Mouse (Mus musculus) kidney, embryonic 15.5 days (tissue): ENCODE data around the gene Tmem143. TPM values are rescaled to one million over a fixed set of nuclear protein-coding genes. Genes with fewer than 3 reads are reported as not detected.
"Not testable (repeated sequence)": the region's sequence is repeated elsewhere in the genome, so short reads cannot be mapped to it uniquely, and the experiment has no call there.

ENCODE experiments used
- ATAC-seq: fragments of 200-750 bp; cut with Nextera tagmentation; replicated peaks from 2 replicates; pipeline ENCODE4 v1.8.0; 2017; ENCODE audit warnings: moderate TSS enrichment; ENCODE audit not compliant: low FRiP score
- H3K27ac ChIP-seq: fragments of 300-500 bp; sonication (generic); 2 replicates; pipeline ENCODE4 v1.5.1; 2015; ENCODE audit warnings: mild to moderate bottlenecking, inconsistent platforms
- H3K27me3 ChIP-seq: fragments of 300-500 bp; sonication (generic); 2 replicates; pipeline ENCODE4 v1.6.1; 2015; ENCODE audit warnings: inconsistent platforms
- H3K36me3 ChIP-seq: fragments of 300-500 bp; sonication (generic); 2 replicates; pipeline ENCODE4 v1.6.1; 2015; ENCODE audit warnings: inconsistent platforms
- H3K4me1 ChIP-seq: fragments of 300-500 bp; sonication (generic); 2 replicates; pipeline ENCODE4 v1.6.1; 2015; ENCODE audit warnings: inconsistent platforms
- H3K4me2 ChIP-seq: fragments of 300-500 bp; sonication (generic); 2 replicates; pipeline ENCODE4 v1.6.1; 2015; ENCODE audit warnings: moderate library complexity, mild to moderate bottlenecking, inconsistent platforms
- H3K4me3 ChIP-seq: fragments of 300-500 bp; sonication (generic); replicated peaks from 2 replicates; pipeline ENCODE4 v1.5.1; 2015; ENCODE audit warnings: mild to moderate bottlenecking, inconsistent platforms
- H3K9ac ChIP-seq: fragments of 300-500 bp; sonication (generic); 2 replicates; pipeline ENCODE4 v1.6.1; 2015; ENCODE audit warnings: mild to moderate bottlenecking, inconsistent platforms
- H3K9me3 ChIP-seq: fragments of 300-500 bp; sonication (generic); replicated peaks from 2 replicates; pipeline ENCODE4 v1.6.1; 2016; ENCODE audit warnings: inconsistent platforms
- WGBS: fragments of 180-500 bp; shearing (Covaris S2); methylation state at CpG from one replicate; pipeline ENCODE4 v1.1.7; 2015; ENCODE audit warnings: mixed read lengths; 5-methylcytosine and 5-hydroxymethylcytosine counted together
- polyA plus RNA-seq: library from polyadenylated mRNA; unstranded; fragments of >200 nt; fragmentation: Nextera tagmentation; extraction: Ambion mirVana; gene quantifications from 2 replicates; pipeline ENCODE4 v1.2.1, GENCODE M21; 2015

Gene Tmem143
- polyA plus RNA-seq, 1 experiment from 2014 or later: 6.2 TPM

DNA sequence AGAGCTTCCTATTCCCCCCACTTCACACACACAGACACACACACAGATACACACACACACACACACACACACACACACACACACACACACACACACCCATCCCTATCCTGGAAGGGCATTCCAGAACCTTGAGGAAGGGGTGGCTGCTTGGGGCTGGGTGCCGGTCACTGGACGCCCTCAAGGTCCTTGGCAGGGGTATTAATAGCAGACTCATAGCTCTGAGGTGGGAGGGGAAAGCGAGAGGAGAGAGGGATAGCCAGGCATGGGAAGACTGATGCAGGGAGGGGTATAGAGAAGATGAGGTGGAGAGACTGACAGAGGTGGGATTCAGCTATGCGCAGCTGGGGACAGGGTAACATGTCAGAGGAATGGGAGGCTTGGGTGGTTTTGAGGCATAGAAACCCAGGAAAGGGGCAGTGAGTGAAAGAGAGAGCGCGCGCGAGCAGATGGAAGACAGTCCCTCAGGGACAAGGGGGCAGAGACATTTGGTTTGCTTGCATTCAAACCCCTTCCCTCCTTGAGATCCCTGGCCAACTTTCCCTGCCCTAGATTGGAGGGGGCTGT is 27.6 kb upstream of the Tmem143 start:
- Histone ChIP-seq H3K4me3 (peak overlapping the region; percentile 25), H3K9ac (no peak overlapping the region), H3K4me1 (peaks cover 56% of the 10 kb centered on the region), H3K27me3 (peaks cover 53% of the 10 kb centered on the region), H3K9me3 (no peaks in the 10 kb centered on the region), H3K27ac (no peak overlapping the region), H3K4me2 (peak overlapping the region; percentile 52), H3K36me3 (peaks cover 5% of the 10 kb centered on the region; the same call in 1 of the 2 replicates)
- no peak for ATAC-seq
- 11% methylated on average over 8 of the region's 8 CpGs for WGBS

DNA sequence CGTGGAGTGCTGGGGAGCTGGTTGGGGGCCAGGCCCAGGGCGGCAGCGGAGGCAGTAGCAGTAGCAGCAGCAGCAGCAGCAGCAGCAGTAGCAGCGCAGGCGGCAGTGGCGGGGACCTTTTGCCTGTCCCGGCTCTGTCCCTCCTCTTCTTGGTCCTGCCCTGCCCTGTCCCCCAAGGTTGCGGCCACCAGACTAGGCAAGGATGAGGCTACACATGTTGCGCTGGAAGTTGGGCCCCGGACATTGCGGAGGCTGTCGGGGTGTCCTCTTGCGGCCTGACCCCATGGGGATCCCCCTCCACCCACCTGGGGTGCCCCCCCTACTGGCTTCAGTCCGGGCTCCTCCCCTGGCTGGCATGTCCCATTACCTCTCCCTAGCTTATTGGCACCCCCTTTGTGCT is 27.0 kb upstream of the Tmem143 start:
- WGBS: 1% methylated on average over 14 of the region's 14 CpGs
- H3K4me1 ChIP-seq: peaks cover 62% of the 10 kb centered on the region
- H3K9ac ChIP-seq: no peak overlapping the region

DNA sequence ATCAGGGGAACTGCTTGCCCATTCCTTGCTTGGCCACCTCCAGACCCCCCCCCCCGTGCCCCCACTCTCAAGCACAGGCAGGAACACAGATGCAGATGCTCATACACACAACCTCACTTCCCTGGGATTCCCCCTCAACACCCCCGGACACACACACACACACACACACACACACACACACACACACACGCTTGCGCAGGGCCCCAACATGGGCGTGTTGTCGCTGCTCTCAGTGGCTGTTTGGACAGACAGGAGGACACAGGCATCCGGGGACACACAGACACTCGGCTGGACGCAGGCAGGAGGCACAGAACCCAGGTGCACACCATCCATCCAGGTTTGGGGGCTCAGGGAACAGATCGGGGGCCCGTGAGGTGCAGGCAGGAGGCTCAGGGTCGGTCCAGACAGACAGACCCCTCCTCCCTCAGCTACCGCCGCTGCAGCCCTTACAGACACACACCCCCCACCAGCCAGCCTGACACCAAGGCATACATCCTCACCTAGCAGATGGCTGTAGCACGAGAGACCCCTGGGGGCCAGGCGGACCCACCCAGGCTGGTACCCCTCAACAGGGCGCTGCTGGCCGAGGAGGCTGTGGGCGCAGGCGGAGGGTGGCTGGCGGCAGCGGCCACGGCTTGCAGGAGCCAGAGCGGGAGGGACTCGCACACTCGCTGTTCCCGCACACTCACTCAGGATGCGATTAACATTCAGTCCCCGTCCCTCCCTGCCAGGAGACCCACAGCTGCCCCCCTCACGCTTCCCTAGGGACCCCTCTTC is 26.3 kb upstream of the Tmem143 start:
- peak overlapping the region; percentile 52 for H3K4me2 ChIP-seq
- no peaks in the 10 kb centered on the region for H3K9me3 ChIP-seq
- ATAC-seq: no peak
- peaks cover 17% of the 10 kb centered on the region for H3K36me3 ChIP-seq
- 0 out of 2 replicates have a peak overlapping the region, but pooled peaks have one; percentile 35 for H3K9ac ChIP-seq
- H3K4me1 ChIP-seq: peaks cover 67% of the 10 kb centered on the region
- WGBS: 1% methylated on average over 30 of the region's 30 CpGs
- peaks cover 53% of the 10 kb centered on the region for H3K27me3 ChIP-seq
- H3K4me3 ChIP-seq: peak overlapping the region; percentile 25
- no peak overlapping the region for H3K27ac ChIP-seq

More for the DNA sequence above, 27.0 kb upstream of the Tmem143 start:
- no peak for ATAC-seq
- Histone ChIP-seq H3K36me3 (peaks cover 11% of the 10 kb centered on the region), H3K27ac (no peak overlapping the region), H3K4me3 (peak overlapping the region; percentile 25), H3K4me2 (peak overlapping the region; percentile 52), H3K9me3 (no peaks in the 10 kb centered on the region), H3K27me3 (peaks cover 53% of the 10 kb centered on the region)

DNA sequence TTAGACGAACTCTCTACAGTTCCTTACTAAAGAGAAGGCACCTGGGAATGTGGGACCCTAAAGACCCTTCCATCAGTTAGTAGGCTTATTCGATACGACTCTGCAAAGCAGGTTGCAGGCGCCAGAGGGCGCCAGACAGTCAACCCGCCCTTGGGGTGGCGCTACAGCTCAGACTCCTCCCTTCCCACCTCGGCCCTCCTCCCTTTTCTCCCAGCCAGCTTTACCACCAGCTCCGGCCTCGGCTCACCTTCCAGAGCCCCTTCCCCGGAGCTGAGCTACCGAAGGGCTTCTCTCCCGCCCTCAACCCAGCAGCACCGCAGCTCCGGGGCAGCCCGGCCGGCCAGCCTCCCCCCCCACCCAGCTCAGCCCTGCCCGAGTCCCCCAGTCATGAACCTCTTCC is 24.1 kb upstream of the Tmem143 start, which contains the start of gene Kdelr1:
Gene Kdelr1, plus strand, starts transcription at position 149 of the 400 bp plus-strand sequence.
- H3K4me3 ChIP-seq: peak within 1 kb of the TSS; percentile 86
- H3K27ac ChIP-seq: peak within 1 kb of the TSS; percentile 95
- H3K4me2 ChIP-seq: peak within 1 kb of the TSS; percentile 69
- peaks cover 46% of the 10 kb centered on the region for H3K27me3 ChIP-seq
- peaks cover 39% of the 10 kb centered on the region for H3K36me3 ChIP-seq
- peaks cover 55% of the 10 kb centered on the region for H3K4me1 ChIP-seq
- ATAC-seq: peak; percentile 84
- no peaks in the 10 kb centered on the region for H3K9me3 ChIP-seq
- peak within 1 kb of the TSS; percentile 99 for H3K9ac ChIP-seq
- 0% methylated on average over 18 of the region's 18 CpGs for WGBS

DNA sequence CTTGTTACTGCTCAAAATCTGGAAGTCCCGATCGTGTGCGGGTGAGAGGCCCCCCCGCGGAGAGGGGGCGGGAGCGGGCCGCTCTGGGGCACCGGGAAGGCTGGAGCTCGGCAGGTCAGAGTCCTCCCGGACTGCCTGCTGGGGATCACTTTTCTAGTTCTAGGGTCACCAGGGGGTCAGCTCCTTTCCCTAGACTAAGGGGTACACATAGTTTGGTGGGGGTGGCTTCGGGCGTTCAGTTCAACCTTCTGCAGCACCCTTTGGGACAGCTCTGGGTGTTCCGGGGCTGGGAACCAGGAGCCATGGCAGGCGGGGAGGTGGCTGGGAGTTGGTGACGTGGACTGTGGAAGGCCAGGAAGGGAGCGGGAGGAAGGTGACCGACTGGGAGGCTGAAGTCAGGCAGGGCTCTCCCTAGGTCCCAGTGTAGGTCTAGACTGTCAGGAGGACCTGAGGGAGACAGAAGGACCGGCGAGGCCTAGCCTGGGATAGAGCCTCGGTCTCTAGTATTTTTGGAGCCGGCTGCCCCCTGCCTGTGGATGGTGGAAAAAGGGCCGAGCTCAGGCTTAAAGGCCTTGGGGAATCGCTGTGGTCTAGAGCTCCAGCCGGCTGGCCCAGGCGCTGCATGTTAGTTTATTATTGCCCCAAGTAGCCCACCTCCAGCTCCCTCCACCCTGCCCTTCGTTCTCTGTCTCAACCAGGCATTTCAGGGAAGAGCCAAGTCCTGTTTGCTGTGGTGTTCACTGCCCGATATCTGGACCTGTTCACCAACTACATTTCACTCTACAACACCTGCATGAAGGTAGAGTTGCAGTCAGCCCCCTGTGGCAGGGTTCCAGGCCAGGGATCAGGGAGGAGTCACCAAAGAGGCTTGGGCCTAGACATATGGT is 23.4 kb upstream of the Tmem143 start:
- peaks cover 44% of the 10 kb centered on the region for H3K36me3 ChIP-seq
- H3K9ac ChIP-seq: peak overlapping the region; percentile 99
- peaks cover 48% of the 10 kb centered on the region for H3K4me1 ChIP-seq
- 2% methylated on average over 28 of the region's 28 CpGs for WGBS
- peaks cover 39% of the 10 kb centered on the region for H3K27me3 ChIP-seq
- peak overlapping the region; percentile 69 for H3K4me2 ChIP-seq
- H3K4me3 ChIP-seq: peak overlapping the region; percentile 86
- peak; percentile 47 for ATAC-seq
- H3K27ac ChIP-seq: peak overlapping the region; percentile 95
- no peaks in the 10 kb centered on the region for H3K9me3 ChIP-seq

- no peak for ATAC-seq
- Histone ChIP-seq H3K27ac (no peak overlapping the region), H3K9ac (no peak overlapping the region), H3K4me3 (no peak overlapping the region), H3K36me3 (peaks cover 80% of the 10 kb centered on the region), H3K4me2 (no peak overlapping the region), H3K4me1 (peaks cover 22% of the 10 kb centered on the region), H3K9me3 (no peaks in the 10 kb centered on the region), H3K27me3 (peaks cover 3% of the 10 kb centered on the region; the same call in 1 of the 2 replicates)
- 93% methylated on average over 7 of the region's 7 CpGs for WGBS
Observed at GRCm38 (mm10) chr7:45876895-45877294, 19.8 kb upstream of the Tmem143 start.

- not testable (repeated sequence) for H3K9ac ChIP-seq, ATAC-seq, H3K27ac ChIP-seq, H3K4me3 ChIP-seq, H3K27me3 ChIP-seq, H3K9me3 ChIP-seq, H3K4me2 ChIP-seq
- WGBS: 90% methylated on average over 1 of the region's 1 CpGs
- Histone ChIP-seq H3K36me3 (peaks cover 94% of the 10 kb centered on the region), H3K4me1 (peaks cover 22% of the 10 kb centered on the region)
Observed at GRCm38 (mm10) chr7:45878278-45878677, 18.5 kb upstream of the Tmem143 start, which contains the start of gene Grin2d. Gene Grin2d, minus strand, starts transcription at chr7:45878378.

DNA sequence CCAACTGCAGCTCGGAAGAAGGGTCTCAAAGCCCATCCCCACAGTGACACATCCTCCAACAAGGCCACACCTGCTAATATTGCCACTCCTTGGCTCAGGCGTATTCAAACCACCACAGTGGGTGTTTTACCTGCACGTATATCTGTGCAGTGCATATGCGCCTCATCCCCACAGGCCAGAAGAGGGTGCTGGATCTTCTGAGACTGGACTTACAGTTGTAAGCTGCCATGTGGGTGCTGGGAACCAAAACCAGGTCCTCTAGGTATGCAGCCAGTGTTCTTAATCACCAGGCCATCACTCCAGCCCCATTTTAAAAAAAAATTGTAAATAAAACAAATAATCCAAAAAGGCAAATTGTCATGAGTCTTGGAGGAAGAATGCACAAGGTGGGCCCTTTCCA is 16.2 kb upstream of the Tmem143 start:
- no peak overlapping the region for H3K4me3 ChIP-seq
- no peaks in the 10 kb centered on the region for H3K27me3 ChIP-seq
- H3K4me2 ChIP-seq: no peak overlapping the region
- 0 out of 2 replicates have a peak, but pooled peaks cover 1% of the 10 kb centered on the region for H3K4me1 ChIP-seq
- H3K27ac ChIP-seq: no peak overlapping the region
- no peak overlapping the region for H3K9ac ChIP-seq
- peaks cover 97% of the 10 kb centered on the region for H3K36me3 ChIP-seq
- ATAC-seq: no peak
- no peaks in the 10 kb centered on the region for H3K9me3 ChIP-seq
- 96% methylated on average over 4 of the region's 4 CpGs for WGBS

- no peaks in the 10 kb centered on the region for H3K4me1 ChIP-seq
- H3K36me3 ChIP-seq: peaks cover 97% of the 10 kb centered on the region
- H3K4me2 ChIP-seq: no peak overlapping the region
- no peak for ATAC-seq
- no peaks in the 10 kb centered on the region for H3K27me3 ChIP-seq
- H3K9me3 ChIP-seq: no peaks in the 10 kb centered on the region
- no peak overlapping the region for H3K27ac ChIP-seq
- no peak overlapping the region for H3K9ac ChIP-seq
- 87% methylated on average over 2 of the region's 2 CpGs for WGBS
- H3K4me3 ChIP-seq: no peak overlapping the region
Observed at GRCm38 (mm10) chr7:45881011-45881410, 15.7 kb upstream of the Tmem143 start.

DNA sequence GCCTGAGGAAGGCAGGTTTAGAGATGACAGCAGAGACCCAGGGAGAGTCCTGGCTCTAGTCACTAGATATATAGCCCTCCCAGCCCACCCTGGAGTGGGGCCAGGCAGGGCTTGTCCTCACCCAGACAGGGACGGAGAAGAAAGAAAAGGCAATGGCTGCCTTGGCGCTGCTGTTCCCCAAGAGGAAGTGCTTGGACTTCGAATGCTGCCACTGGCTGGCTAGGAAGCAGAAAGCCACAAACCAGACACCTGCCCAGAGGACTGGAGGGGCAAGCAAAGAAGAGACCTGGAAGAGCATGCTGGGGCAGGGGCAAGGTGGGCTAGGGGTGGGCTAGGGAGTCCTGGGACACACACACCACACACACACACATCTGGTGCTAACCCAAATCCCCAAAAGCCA is 9.5 kb upstream of the Tmem143 start:
- no peak for ATAC-seq
- Histone ChIP-seq H3K9me3 (no peaks in the 10 kb centered on the region), H3K4me1 (no peaks in the 10 kb centered on the region), H3K4me2 (no peak overlapping the region), H3K27ac (0 out of 2 replicates have a peak overlapping the region, but pooled peaks have one; percentile 32), H3K9ac (no peak overlapping the region), H3K27me3 (no peaks in the 10 kb centered on the region), H3K4me3 (no peak overlapping the region), H3K36me3 (peaks cover 39% of the 10 kb centered on the region)
- 51% methylated on average over 3 of the region's 3 CpGs for WGBS

DNA sequence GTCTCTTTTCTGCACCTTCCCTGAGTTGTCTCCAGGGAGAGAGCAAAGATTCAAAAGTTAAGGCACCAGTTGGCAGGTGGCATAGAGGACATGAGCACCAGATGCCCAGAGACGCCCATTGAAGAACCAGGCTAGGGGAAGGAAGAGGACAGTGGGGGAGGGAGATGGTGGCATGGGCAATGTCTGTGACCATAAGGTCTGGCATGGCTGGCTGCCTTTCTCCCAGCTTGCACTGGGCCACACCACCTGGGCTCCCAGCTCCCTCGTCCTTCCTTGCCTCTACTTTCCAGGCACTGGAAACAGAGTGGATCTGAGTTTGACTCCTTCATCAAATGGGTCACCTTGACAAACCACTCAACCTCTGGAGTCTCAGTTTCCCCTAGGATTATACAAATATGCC is 4.1 kb upstream of the Tmem143 start:
- no peak for ATAC-seq
- Histone ChIP-seq H3K4me1 (peaks cover 11% of the 10 kb centered on the region), H3K4me2 (no peak overlapping the region), H3K9me3 (no peaks in the 10 kb centered on the region), H3K27me3 (no peaks in the 10 kb centered on the region), H3K4me3 (no peak overlapping the region), H3K27ac (no peak overlapping the region), H3K9ac (no peak overlapping the region), H3K36me3 (no peaks in the 10 kb centered on the region)
- WGBS: 77% methylated on average over 2 of the region's 2 CpGs
